Mouse (Mus musculus) cortical plate, adult 2 months (tissue): Measurements from ENCODE around the gene Cpne8. TPM values are rescaled to one million over a fixed set of nuclear protein-coding genes. Genes with fewer than 3 reads are reported as not detected.

Experiments
- H3K27ac ChIP-seq: fragments of 200-500 bp; 2 replicates; pipeline ENCODE4 v1.5.1; 2012; ENCODE audit warnings: low read length, control low read depth, inconsistent platforms; ENCODE audit not compliant: insufficient read depth
- H3K4me1 ChIP-seq: fragments of 200-500 bp; 2 replicates; pipeline ENCODE4 v1.6.1; 2011; ENCODE audit warnings: low read length; ENCODE audit not compliant: control insufficient read depth, insufficient read depth
- H3K4me3 ChIP-seq: fragments of 200-500 bp; 2 replicates; pipeline ENCODE4 v1.5.1; 2011; ENCODE audit warnings: mild to moderate bottlenecking, low read length, control low read depth; ENCODE audit not compliant: insufficient read depth
- CTCF ChIP-seq: fragments of 200-500 bp; IDR thresholded peaks from 2 replicates; pipeline ENCODE4 v1.5.1; 2011; ENCODE audit warnings: mild to moderate bottlenecking, control low read depth, low read length; ENCODE audit not compliant: insufficient read depth; ENCODE audit errors: extremely low read depth
- POLR2A ChIP-seq: fragments of 200-500 bp; IDR thresholded peaks from 2 replicates; pipeline ENCODE4 v1.6.1; 2011; ENCODE audit warnings: mild to moderate bottlenecking, low read length, control low read depth; ENCODE audit not compliant: insufficient read depth; ENCODE audit errors: extremely low read depth
- polyA plus RNA-seq: library from polyadenylated mRNA; depleted of rRNA; stranded (reverse); fragments of >200 nt; gene quantifications from 2 replicates; pipeline ENCODE4 v1.2.3, GENCODE M21; 2012; rRNA removed

Gene Cpne8
- 32.7 and 35.2 TPM in 2 replicates for polyA plus RNA-seq

DNA sequence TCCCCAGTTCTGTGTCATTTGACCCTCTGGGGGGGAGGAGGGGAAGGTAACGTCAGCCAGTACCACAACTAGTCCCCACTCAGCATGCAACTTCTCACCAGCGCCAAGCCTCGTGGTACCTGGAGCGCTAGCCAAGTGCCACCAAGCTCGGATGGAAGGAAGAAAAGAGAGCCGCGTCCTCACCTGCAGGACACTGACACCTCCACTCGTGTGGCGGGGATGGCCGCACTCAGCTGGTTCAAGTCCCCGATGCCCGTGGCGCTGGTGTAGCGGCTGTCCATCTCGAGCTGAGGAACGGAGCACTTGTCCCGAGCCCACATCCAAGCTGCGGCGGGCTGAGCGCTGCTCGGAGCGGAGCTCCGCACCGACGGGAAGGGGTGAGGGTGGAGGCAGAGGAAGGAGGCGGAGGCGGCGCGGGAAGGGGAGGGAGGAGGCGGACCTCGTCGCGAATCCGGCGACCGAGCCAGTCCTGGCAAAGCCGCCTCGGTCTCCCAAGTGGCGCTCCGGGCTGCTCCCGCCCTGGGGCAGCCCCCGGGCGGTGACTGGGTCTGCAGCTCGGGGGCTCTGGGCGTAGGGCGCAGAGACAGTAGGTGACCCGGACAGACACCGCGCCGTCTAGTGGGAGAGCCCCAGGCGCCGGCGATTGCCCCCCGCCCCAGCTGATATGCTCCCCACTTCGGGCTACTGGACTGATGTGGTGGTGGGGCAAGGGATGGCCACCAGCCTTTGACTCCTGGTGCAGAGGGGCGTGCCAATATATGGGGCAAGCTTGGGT is at the start of gene Cpne8:
Gene Cpne8, minus strand, starts transcription at position 448 of the 775 bp plus-strand sequence.
- H3K27ac ChIP-seq, result peak within 1 kb of the TSS; percentile 28
- TF ChIP-seq CTCF, result no peak
- 0 out of 2 replicates have a peak, but pooled peaks have one; percentile 26 for TF ChIP-seq POLR2A
- H3K4me1 ChIP-seq, result no peaks in the 10 kb centered on the region

DNA sequence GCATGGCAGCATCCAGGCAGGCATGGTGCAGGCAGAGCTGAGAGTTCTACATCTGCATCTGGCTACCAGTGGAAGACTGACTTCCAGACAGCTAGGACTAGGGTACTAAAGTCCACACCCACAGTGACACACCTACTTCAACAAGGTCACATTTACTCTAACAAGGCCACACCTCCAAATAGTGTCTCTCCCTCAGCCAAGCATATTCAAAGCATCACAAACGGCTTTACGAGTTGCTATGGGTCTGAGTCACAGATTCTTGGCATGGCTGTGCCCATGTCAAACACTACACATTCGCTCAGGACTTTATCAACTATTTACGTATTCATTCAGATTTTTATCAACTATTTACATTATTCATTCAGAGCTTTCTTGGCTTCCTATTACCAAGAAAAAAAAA is 38.5 kb upstream of the Cpne8 start:
- H3K4me3 ChIP-seq, result no peak overlapping the region
- H3K27ac ChIP-seq, result no peak overlapping the region
- H3K4me1 ChIP-seq, result no peaks in the 10 kb centered on the region
- no peak for TF ChIP-seq POLR2A
- no peak for TF ChIP-seq CTCF

More for the DNA sequence above, at the start of gene Cpne8:
- peak within 1 kb of the TSS; percentile 87 for H3K4me3 ChIP-seq

DNA sequence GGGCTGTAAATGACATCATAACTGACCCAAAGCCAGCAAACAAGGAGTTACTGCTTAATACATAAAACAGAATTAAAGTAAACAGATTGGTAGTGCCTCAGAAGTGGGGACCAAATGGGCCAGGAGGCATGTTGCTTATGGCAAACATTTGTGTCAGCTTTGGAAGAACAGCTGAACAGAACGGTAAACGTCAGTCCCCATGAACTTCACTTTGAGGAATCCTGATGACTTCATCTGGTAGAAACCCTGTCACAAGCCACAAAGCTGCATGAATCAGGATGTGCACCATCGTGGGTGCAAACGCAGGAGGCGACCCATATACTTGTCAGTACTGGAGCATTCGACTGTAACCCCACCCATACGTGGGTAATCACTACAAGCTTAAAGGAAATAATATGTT is 30.1 kb upstream of the Cpne8 start:
- no peak overlapping the region for H3K4me3 ChIP-seq
- no peak overlapping the region for H3K27ac ChIP-seq
- no peaks in the 10 kb centered on the region for H3K4me1 ChIP-seq
- TF ChIP-seq POLR2A (no peak), CTCF (no peak)

DNA sequence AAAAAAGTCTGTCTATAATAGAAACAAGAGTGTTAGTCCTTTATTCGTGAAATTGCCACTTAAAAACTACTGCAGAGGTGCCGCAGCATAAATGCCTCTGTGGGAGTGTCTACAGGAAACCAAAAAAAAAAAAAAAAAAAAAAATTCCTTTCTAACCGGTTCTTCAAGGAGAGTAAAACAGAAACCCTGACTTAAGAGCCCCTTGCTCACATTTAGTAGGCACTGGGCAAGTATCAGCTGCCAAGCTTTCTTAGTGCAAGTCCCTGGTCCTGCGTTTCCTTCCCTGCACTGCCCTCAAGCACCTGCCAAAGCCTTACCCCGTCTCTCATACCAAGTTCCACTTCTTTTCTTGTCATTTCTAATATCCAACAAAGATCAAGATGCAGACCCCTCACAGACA is 25.1 kb upstream of the Cpne8 start:
- no peak overlapping the region for H3K27ac ChIP-seq
- TF ChIP-seq CTCF, result no peak
- no peak for TF ChIP-seq POLR2A
- H3K4me1 ChIP-seq, result no peaks in the 10 kb centered on the region; the same call in 1 of the 2 replicates
- H3K4me3 ChIP-seq, result no peak overlapping the region

DNA sequence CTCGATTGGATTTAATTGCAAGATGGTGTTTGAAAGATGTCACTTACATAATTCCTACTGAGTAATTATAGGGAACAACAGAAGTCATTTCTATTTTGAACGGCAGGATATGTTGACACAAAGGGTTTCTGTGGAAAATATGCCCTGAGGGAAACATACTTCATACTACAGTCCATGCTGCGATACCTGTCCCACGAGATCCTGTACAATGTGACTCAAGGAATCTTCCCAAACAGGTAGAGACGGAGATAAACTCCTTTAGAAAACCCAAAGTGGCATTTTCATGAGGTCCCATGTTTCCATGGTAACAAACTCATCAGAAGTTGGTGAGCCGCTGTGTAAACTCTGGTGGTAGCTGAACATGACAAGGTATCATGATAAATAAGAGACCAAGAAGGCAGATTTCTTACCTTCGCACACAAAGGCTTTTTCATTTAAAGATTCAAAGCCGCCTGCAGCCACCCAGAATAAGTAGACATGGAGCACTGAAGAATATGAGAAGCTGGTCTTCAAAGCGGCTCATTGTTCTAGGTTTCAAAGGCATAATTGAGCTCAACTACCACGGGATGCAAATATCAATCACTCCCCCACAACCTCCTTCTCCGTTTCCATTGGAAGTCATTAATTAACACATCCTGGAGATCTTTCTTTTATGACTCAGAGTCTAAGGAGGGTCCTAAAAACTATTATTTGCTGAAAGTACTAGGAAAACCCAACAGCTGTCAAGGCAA is 24.4 kb upstream of the Cpne8 start:
- Histone ChIP-seq H3K27ac (no peak overlapping the region), H3K4me1 (no peaks in the 10 kb centered on the region; the same call in 1 of the 2 replicates), H3K4me3 (no peak overlapping the region)
- TF ChIP-seq POLR2A (no peak), CTCF (no peak)

DNA sequence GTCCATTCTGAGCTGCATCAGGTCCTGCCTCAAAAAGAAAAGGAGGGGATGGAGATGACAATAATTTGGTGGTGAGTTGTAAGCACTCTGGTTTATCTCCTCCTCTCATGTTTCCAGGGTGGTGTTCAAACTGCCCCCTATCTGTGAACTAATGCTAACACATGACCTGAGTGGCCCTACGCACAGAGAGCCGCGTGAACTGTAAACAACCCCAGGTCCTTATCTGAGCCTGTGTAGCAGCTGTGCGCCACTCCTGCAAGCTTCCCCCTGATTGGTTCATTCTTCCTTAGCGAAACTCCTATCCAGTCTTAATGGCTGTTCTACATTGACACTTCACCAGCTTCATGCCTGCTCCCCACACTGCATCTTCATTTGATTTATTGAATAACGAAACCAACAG is 7.5 kb upstream of the Cpne8 start:
- Histone ChIP-seq H3K4me3 (no peak overlapping the region), H3K27ac (no peak overlapping the region), H3K4me1 (no peaks in the 10 kb centered on the region)
- no peak for TF ChIP-seq CTCF
- no peak for TF ChIP-seq POLR2A

DNA sequence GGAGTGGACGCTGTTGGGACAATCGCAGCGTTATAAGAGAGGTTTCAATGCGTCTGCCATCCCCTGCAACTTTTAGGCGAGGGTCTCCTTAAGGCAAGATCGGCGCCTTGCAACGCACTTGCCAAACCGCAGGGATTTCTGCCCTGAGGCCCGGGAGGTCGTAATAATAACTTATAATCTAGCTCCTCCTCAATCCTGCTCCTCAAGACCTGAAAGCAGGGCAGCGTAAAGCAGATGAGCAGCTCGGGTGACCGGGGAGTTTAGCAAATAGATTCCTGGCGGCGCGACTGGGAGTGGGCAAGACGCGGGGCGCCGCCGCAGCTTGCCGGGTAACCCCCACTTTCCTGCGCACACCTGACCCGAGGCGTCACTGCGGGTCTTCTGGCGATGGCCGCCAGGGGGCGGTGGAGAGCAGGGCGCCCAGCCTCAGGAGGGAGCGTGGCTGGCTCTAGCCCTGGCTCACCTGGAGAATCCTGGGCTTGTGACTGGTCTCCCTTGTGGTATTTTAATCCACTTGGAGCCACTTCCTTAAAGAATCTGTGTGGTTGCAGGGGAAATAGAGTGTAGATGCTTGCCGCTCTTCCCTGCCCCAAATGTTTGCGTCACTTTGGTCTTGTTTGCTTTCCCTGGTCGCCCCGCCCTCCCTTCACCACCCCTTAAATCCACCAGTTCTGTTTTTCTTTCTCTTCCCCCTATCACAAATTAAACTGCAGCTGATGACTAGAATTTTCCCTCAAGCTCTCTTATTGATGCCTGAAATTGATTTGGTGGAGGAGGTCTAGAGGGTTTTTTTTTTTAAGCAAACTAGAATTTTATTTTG is 738 bp upstream of the Cpne8 start:
- no peaks in the 10 kb centered on the region for H3K4me1 ChIP-seq
- peak overlapping the region; percentile 87 for H3K4me3 ChIP-seq
- TF ChIP-seq POLR2A (no peak), CTCF (peak; percentile 80)
- H3K27ac ChIP-seq, result peak overlapping the region; percentile 15; the same call in 1 of the 2 replicates

DNA sequence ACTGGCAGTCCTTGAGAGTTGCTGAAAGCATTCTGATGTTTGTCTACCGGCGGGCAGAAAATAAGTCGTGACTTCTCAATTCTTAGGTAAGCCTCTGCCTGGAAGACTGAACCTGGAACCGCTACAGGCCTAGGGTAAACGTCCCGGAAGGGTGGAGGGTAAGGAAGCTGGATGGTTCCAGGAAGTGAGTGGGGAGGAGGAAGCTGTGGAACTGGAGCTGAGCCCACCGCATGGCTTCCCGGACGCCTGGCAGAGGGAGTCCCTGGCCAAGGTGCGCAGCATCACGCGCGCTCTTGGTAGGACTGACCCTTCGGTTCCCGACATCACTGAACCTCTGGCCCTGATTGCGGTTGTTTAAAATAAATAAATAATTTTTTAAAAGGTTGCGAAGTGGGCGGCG is 744 bp downstream of the Cpne8 start:
- Histone ChIP-seq H3K4me1 (no peaks in the 10 kb centered on the region), H3K27ac (0 out of 2 replicates have a peak overlapping the region, but pooled peaks have one; percentile 28), H3K4me3 (peak overlapping the region; percentile 87)
- TF ChIP-seq POLR2A, result no peak
- no peak for TF ChIP-seq CTCF

DNA sequence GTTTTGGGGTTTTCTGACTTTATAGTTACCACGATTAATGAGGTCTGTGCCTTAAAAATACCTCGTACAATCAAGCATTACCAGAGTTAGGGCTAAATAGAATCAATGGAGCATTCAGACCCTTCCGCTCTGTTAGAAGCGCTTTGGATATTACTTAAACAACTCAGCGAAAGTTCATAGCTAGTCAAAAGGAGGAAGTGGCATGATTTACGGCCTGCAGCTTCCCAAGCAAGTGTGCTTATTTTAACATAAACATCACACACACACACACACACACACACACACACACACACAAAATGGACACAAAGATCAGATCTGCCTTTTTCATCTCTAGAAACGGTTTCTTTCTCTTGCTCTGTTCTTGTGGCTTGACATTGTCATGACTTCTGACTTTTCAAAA is 9.7 kb downstream of the Cpne8 start:
- H3K4me1 ChIP-seq, result no peaks in the 10 kb centered on the region; the same call in 1 of the 2 replicates
- TF ChIP-seq POLR2A (no peak), CTCF (no peak)
- no peak overlapping the region for H3K4me3 ChIP-seq
- H3K27ac ChIP-seq, result no peak overlapping the region
